Mouse (Mus musculus) thymus, postnatal 10 days (tissue): ENCODE measurements around the gene Ndufaf5.
"Not testable (repeated sequence)": the region's sequence is repeated elsewhere in the genome, so short reads cannot be mapped to it uniquely, and the experiment has no call there.

Experiments used
- DNase-seq, 2 experiments: peaks; one replicate each; pipeline ENCODE4 v3.0.0; 2021; ENCODE audit warnings: low spot score in 2 of 2

Gene Ndufaf5

GRCm38 (mm10) chr2:140170127-140170802 lies at the start of gene Ndufaf5, which contains the start of gene Esf1:
TSS of gene Ndufaf5 (plus strand) at chr2:140170649.
TSS of gene Esf1 (minus strand) at chr2:140170564.
- DNase-seq: peak; percentile 89 to 92

- no peak for DNase-seq
Measured at GRCm38 (mm10) chr2:140125516-140125915, 44.9 kb upstream of the Ndufaf5 start.

GRCm38 (mm10) chr2:140151743-140152142 lies 18.7 kb upstream of the Ndufaf5 start, which contains the start of gene Gm17374:
TSS of gene Gm17374 (plus strand) at chr2:140152043.
- DNase-seq: not testable (repeated sequence)

GRCm38 (mm10) chr2:140159186-140159730 lies 11.2 kb upstream of the Ndufaf5 start:
- peak in 1 of 2 experiments; percentile 26 for DNase-seq

- DNase-seq: no peak
Measured at GRCm38 (mm10) chr2:140163351-140163854, 7.0 kb upstream of the Ndufaf5 start.

GRCm38 (mm10) chr2:140169057-140169456 lies 1.4 kb upstream of the Ndufaf5 start:
- DNase-seq: no peak

GRCm38 (mm10) chr2:140170803-140171553 lies 529 bp downstream of the Ndufaf5 start:
- no peak for DNase-seq

- DNase-seq: not testable (repeated sequence)
Measured at GRCm38 (mm10) chr2:140185685-140186210, 15.3 kb downstream of the Ndufaf5 start.

- no peak for DNase-seq
Measured at GRCm38 (mm10) chr2:140200713-140201112, 30.3 kb downstream of the Ndufaf5 start.

- no peak for DNase-seq
Measured at GRCm38 (mm10) chr2:140202573-140202972, 32.1 kb downstream of the Ndufaf5 start.

GRCm38 (mm10) chr2:140203756-140204155 lies 33.3 kb downstream of the Ndufaf5 start:
- no peak for DNase-seq

- no peak for DNase-seq
Measured at GRCm38 (mm10) chr2:140214519-140215027, 44.1 kb downstream of the Ndufaf5 start.

- no peak for DNase-seq
Measured at GRCm38 (mm10) chr2:140215415-140215814, 45.0 kb downstream of the Ndufaf5 start.

GRCm38 (mm10) chr2:140215965-140216364 lies 45.5 kb downstream of the Ndufaf5 start:
- no peak for DNase-seq

- no peak for DNase-seq
Measured at GRCm38 (mm10) chr2:140220325-140220724, 49.9 kb downstream of the Ndufaf5 start.

GRCm38 (mm10) chr2:140230295-140230694 lies 59.8 kb downstream of the Ndufaf5 start:
- DNase-seq: no peak

- no peak for DNase-seq
Measured at GRCm38 (mm10) chr2:140237245-140237644, 66.8 kb downstream of the Ndufaf5 start.

- DNase-seq: no peak
Measured at GRCm38 (mm10) chr2:140242398-140242797, 71.9 kb downstream of the Ndufaf5 start.

- no peak for DNase-seq
Measured at GRCm38 (mm10) chr2:140243105-140243504, 72.7 kb downstream of the Ndufaf5 start.
